Mouse (Mus musculus) v-Abl transformed pro-B cells (cell line): ENCODE results near the gene Ptbp3.
"Not testable (repeated sequence)": the region's sequence is repeated elsewhere in the genome, so short reads cannot be mapped to it uniquely, and the experiment has no call there.

Source experiments
- in situ Hi-C, 2 experiments: fragments of 400-800 bp; cut with MboI; formaldehyde crosslinking; loops; one replicate each; pipeline ENCODE4 v1.15.1; 2025; ENCODE audit not compliant: unreplicated experiment in 2 of 2

Gene Ptbp3

GRCm38 (mm10) chr4:59549175-59549976 is at the start of gene Ptbp3:
Gene Ptbp3 (minus strand): TSS chr4:59549364.
- in situ Hi-C loops = no loop called here

GRCm38 (mm10) chr4:59596556-59596955 is 47.4 kb upstream of the Ptbp3 start:
- in situ Hi-C loops = no loop called here

GRCm38 (mm10) chr4:59594614-59595013 is 45.5 kb upstream of the Ptbp3 start:
- in situ Hi-C loops = no loop called here

GRCm38 (mm10) chr4:59587872-59588226 is 38.7 kb upstream of the Ptbp3 start:
- in situ Hi-C loops = no loop called here

DNA sequence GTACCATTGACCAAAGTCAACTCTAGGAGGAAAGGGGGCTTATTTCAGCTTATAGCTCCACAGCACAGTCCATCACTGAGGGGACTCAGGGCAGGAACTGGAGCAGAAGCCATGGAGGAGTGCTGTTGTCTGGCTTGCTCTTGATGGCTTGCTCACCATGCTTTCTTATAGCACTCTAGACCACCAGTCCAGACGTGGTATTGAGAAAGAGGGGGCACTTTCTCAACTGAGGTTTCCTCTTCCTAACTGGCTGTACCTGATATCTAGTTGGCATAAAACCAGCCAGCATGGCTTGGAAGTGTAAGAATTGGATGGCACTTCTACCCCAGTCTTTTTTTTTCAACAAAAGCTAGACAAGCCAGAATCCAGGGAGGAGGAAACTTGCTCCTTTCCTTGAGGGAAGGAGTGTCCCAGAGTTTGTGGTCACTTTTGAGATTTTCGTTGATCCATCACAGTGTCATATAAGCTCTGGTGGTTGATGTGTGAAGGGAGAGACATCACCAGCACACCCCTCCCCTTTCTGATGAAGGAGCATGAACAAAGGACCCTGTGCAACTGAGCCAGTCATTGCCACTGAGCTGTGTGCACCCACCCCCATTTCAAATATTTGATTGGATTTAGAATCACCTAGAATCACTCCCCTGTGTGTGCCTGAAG is 38.2 kb upstream of the Ptbp3 start:
- in situ Hi-C loops = no loop called here

DNA sequence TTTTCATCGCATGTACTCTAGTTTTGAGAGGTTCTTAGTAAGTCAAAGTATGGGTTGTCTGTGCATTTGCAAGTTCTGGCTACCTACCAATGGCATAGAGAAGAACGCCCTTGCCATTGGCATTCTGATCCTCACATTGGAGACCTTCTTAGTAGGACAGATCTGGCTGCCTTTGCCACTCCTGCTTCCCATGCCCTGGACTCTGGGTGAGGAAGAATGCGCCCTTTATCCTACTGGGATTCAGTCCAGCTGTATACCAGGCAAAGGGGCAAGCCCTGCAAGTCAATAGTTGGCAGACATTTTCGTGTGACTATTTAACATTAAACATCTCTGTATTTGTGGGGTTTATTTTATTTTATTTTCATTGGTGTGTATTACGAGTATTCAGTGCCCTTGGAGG is 35.9 kb upstream of the Ptbp3 start:
- in situ Hi-C loops = no loop called here

- in situ Hi-C loops = no loop called here
Observed at GRCm38 (mm10) chr4:59582186-59582585, 33.0 kb upstream of the Ptbp3 start.

DNA sequence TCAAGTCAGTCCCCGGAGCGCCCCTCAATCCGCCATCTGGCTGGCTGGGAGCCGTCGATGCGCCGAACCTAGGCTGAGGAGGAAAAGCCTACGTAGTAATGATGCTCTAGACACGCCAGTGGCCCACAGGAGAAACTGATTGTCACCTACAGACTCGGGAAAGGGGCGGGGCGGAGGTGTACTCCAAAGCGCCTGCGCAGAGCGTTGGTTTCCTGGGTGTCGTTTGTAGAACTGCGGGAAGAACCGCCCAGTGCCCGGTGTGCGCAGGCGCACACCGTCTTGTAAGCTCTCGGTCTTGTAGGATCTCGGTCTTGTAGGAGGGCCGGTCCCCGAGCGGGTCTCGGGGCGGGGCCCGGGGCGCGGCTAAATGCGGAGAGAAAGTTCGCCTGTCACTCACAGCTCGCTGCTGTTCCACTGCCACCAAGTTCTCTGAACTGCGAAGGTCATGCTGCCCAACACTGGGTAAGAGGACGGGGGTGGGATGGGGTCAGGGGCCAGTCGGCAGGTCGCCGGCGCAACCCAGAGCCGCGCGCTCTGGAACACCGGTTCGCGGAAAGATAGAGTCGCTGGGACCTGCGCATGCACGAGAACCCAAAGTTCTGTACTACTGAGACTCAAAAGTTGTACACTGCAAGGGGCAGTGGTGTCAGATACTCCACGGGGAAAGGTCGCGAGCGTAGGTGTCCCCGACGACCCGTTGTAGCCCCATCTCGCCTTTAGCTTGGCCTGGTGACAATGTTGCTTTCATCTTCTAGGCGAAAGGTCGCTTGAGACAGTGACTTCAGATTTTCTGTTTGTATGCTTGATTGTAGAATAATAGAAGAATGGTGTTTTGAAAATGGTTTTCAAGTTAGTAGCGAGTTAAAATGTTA is 32.4 kb upstream of the Ptbp3 start, which contains the start of gene Hsdl2:
Gene Hsdl2 (plus strand): TSS at position 250 of the 872 bp plus-strand sequence.
- in situ Hi-C loops = no loop called here

DNA sequence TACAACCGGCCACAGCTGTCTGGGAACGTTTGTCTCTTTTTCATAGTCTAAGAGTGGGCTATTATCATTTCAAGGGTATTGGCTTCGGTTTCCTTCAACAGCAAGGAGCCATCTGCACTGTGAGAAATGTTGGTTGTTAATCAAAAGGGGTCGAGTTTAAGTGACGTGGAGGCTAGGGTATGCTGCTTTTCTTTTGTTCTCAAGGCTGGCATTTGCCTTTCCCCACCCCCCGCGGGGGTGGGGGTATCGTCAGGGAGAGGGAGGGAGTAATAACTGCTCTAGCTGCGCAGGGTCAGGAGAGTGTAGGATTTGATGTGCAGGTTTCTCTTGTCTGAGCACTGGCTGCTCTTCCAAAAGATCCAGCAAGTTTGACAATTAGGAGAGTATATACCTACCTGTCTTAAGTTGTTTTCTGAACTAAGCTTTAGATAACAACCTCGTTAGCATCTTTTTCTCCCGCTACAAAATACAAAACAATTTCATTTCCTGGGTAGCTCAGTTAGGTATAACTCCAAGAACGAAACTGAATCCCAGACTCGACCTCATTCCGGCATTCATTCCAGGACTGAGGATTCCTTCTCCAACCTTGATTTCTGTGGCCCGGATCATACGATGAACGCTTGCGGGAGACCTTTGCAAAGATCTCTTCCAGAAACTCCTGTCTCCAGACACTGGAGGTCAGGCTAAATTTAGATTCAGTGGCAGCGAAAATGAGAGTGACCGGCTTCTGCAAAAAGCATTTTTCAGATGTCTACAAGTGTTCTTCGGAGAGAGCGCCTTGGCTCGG is 31.5 kb upstream of the Ptbp3 start:
- in situ Hi-C loops = no loop called here

DNA sequence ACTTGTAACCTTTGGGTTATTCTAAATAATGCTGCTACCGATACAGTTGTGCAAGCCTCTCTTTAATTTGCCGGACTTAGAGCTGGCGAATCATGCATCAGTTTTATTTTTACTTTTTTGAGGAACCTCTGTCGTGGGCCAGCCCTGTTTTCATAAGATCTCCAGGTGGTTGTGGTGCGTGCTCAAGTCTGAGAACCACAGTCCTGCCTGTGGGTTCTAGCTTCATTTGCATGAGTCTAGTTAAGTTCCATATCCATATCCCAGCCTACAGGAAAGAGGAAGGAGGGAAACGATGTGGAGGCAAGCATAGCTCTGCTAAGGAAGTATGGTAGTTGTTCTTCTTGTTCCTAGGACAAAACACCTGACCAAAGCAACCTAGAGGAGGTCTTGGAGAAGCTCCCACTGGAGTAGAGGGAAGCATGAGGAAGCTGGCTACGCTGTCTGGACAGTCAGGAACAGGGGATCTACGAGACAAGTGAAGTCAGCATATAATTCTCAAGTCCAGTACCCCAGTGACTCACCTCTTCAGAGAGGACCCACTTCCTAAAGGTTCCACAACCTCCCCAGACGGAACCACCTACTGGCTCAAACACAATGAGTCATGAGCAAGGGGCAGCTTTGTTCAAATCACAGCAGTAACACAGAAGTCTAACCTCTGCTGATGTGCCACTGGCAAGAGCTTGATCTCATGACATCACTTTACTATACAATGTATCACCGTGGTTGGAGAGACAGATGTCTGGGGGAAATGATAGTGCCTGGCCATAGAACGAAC is 26.2 kb upstream of the Ptbp3 start:
- in situ Hi-C loops = no loop called here

DNA sequence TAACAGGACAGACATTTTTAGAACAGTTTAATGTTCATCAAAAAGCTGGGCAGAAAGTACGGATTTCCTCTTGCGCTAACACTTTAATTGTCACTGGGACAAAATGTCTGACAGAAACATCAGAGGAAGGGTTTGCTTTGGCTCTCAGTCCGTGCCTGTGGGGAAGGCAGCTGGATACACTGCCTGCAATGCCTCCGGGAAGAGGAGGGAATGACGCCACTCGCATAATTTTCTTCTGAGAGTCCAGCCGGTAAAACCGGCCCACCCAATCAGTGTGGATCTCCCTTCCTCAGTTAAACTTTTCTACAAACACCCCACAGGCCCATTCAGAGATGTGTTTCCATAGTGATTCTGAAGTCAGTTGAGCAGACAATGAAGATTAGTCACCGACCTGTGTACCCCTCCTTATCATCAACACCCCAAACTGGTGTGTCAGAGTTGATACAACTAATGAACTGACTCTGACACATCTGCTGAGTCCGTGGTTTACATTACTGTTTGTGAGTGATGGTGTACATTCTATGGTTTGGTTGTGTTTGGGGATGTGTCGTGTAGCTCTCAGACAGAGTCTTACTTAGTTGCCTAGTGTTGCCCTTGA is 23.5 kb upstream of the Ptbp3 start:
- in situ Hi-C loops = no loop called here

- in situ Hi-C loops = not testable (repeated sequence)
Observed at GRCm38 (mm10) chr4:59570519-59570918, 21.4 kb upstream of the Ptbp3 start.

DNA sequence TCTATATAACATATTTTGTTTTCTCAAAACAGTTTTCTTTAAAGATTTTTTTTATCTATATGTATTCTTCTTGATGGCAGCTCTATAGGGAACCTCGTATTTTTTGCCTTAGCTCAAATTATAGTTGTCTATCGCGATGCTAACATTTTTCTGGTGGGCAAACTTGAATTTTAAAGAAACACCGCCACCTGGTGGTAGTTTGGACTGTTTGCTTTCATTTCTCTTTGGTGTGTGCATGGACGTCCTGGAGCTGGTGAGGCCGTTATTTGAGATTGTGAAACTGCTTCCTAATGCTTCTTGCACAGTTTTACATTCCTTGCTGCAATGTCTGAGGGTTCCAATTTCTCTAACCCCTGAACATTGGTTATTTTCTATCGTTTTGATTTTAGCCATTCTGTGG is 20.4 kb upstream of the Ptbp3 start:
- in situ Hi-C loops = loop anchor here (5.0 to 10.0 kb wide), 6 partner anchors 205 to 565 kb away; partner anchors contain the start of genes Gm20503 (in 2 of the 2) and Ugcg (in 2 of the 2)

DNA sequence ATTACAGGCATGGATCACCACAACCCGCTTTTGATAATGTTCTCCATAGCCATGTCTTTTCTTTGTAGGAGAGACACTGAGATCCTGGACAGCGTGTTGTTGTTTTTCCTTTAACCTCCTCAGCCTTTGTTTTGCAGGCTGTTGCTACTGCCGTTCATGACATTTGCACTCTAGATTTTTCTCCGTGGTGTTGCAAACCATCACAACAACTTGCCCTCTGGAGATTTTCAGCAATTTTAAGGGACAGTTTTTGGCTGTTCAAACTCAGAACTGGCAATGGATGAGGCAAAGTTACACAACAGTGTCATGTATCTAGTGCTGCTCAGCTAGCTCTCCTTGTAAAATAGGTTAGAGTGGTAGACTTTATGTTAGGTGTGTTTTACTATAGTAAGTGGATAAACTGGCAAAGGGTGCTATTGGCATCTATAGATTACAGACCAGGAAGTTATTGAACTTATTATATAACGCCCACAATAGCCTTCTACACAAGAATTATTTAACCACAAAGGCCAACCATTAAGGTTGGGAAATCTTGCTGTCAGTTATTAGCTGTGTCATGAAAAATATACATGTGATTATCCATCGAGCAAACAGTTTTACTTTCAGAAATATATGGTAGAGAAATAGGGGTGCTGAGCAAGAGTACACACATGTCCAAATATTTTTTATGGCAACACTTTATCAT is 18.6 kb upstream of the Ptbp3 start:
- in situ Hi-C loops = loop anchor here (5.0 to 10.0 kb wide), 6 partner anchors 203 to 563 kb away; partner anchors contain the start of genes Gm20503 (in 2 of the 2) and Ugcg (in 2 of the 2)

DNA sequence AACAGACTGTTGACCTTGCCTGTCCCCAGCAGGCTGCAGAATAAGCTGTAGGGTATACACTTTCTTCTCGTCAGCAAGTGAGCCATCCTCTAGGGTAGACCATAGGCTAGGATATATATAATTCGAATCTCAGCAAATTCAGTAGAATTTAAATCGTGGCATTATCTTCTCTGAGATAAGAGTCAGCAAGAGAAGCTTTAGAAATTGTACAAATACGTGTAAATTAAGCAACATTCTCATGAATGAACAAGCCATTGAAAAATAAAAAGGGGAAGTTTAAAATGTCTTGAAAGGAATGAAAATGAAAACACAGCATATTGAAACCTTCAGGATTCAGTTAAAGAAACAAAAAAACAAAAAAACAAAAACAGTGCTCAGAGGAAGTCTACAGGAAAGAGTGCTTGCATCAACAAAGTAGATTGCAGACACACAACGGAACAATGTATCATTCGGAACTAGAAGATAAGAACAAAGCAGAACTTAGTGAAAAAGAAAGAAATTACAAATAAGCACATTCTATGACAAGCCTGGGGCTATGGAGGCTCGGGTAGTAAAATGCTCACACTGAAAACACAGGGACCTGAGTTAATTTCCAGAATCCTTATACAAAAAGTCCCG is 16.5 kb upstream of the Ptbp3 start:
- in situ Hi-C loops = loop anchor here (5.0 to 10.0 kb wide), 6 partner anchors 201 to 561 kb away; partner anchors contain the start of genes Gm20503 (in 2 of the 2) and Ugcg (in 2 of the 2)

GRCm38 (mm10) chr4:59564128-59564527 is 15.0 kb upstream of the Ptbp3 start:
- in situ Hi-C loops = loop anchor here (5.0 to 10.0 kb wide), 4 partner anchors 199 to 559 kb away; partner anchors contain the start of genes Gm20503 (in 2 of the 2) and Ugcg (in 1 of the 2)

DNA sequence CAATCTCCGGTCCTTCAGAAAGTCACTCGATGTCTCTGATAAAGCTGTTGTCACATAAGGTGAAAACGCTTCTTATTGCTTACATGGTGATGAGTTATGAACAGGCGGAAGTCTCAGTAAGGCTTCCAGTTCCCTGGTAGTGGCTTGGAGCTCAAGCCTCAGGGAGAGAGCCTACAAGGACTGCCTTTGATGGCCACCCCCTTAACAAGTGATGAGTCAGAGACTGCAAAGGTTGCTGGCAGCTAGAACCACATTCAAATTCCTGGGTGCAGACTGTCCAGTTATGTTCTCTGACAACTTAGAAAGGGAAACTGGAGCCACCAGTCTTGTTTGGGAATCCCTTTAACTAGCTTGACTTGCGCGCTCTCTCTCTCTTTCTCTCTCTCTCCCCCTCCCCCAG is 11.0 kb upstream of the Ptbp3 start:
- in situ Hi-C loops = loop anchor here (5.0 to 10.0 kb wide), 4 partner anchors 195 to 555 kb away; partner anchors contain the start of genes Gm20503 (in 2 of the 2) and Ugcg (in 1 of the 2)
